In the genomic region with DNA sequence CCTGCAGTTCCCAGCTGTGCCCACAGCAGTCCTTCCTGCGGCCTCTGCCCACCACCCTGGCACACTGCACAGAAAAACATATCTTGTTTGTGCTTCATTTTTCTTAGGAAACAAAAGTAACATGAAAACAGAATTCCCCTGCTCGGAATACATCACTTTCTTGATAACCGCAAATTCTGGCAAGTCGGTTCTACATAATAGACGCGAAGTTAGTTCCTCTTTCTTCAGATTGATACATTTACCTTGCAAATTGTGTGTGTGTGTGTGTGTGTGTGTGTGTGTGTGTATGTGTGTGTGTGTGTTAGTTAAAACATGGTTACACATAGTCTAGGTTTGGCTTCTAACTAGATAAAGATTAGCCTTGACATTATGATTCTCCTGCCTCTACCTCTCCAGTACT, we compare ENCODE assay signal across 18 mouse cellular contexts. TPM values are rescaled to one million over a fixed set of nuclear protein-coding genes. Genes with fewer than 3 reads are reported as not detected.
DNase-seq lines count a peak whose midpoint lies in the region; ATAC-seq and TF ChIP-seq lines count a peak whose summit lies in the region.
"Had no signal": no experiment of that assay in that cellular context is flagged by ENCODE, and none has a peak within 500 bp of the region (broad histone marks: within the 10 kb centered on the region; RNA-seq: fewer than 3 reads in every experiment).

No protein-coding gene starts in this region.

- H3K4me3 ChIP-seq in spleen, adult 2 months (ENCODE audit: extremely low read depth, insufficient read depth, insufficient read length) = peak overlapping the region; percentile 57; the same call in 1 of the 2 replicates
- H3K4me3 ChIP-seq in embryonic facial prominence, embryonic 10.5 days = no peak overlapping the region
- H3K4me3 ChIP-seq: hindbrain, embryonic 15.5 days; intestine, embryonic 15.5 days; limb, embryonic 12.5 days; liver, embryonic 13.5 days; lung, embryonic 15.5 days; myocyte had no signal

- intact Hi-C loops in heart, postnatal 36 days (cut with DNase I) = no loop called here

- no peak for TF ChIP-seq POLR2A in spleen, adult 2 months (IDR thresholded peaks at IDR 0.05; ENCODE audit: low read depth, low read length)

- WGBS in spleen, adult 2 months = 15% methylated on average over 6 of the region's 6 CpGs
- 95% methylated on average over 6 of the region's 6 CpGs for WGBS in embryonic facial prominence, embryonic 10.5 days

- no peak for TF ChIP-seq CTCF in spleen, adult 2 months (IDR thresholded peaks at IDR 0.05; ENCODE audit: extremely low read depth, insufficient read depth, insufficient read length, insufficient replicate concordance)

- H3K27ac ChIP-seq in spleen, adult 2 months (ENCODE audit: insufficient read depth, low read length) = peak overlapping the region; percentile 95
- peak overlapping the region; percentile 52; the same call in 1 of the 2 replicates for H3K27ac ChIP-seq in embryonic facial prominence, embryonic 10.5 days (replicated peaks)
- H3K27ac ChIP-seq: hindbrain, embryonic 15.5 days; intestine, embryonic 15.5 days; liver, embryonic 13.5 days had no signal

- H3K36me3 ChIP-seq in spleen, adult 2 months (ENCODE audit: control insufficient read depth, insufficient read depth, low read length) = peaks cover 1% of the 10 kb centered on the region; the same call in 1 of the 2 replicates
- peaks cover 13% of the 10 kb centered on the region for H3K36me3 ChIP-seq in embryonic facial prominence, embryonic 10.5 days (replicated peaks)
- H3K36me3 ChIP-seq: hindbrain, embryonic 15.5 days; intestine, embryonic 15.5 days; limb, embryonic 12.5 days; liver, embryonic 13.5 days; lung, embryonic 15.5 days had no signal

- peak; percentile 47 for ATAC-seq in neutrophil, adult 5-6 weeks (ENCODE audit: extremely low read depth, insufficient number of reproducible peaks, low FRiP score, poor library complexity, severe bottlenecking)
- ATAC-seq: intestine, embryonic 15.5 days had no signal

- peak; percentile 79 for DNase-seq in heart, adult 11 months
- no peak for DNase-seq in heart, postnatal 36 days
- DNase-seq in spleen, adult 2 months (ENCODE audit: low read depth in 1 of 2, low spot score in 2 of 2) = peak; percentile 57 to 60
- no peak for DNase-seq in spleen, adult 12 weeks (ENCODE audit: low spot score)
- no peak for DNase-seq in embryonic facial prominence, embryonic 10.5 days (ENCODE audit: low spot score)
- DNase-seq in thymus, postnatal 4 days = no peak
- DNase-seq in yolk sac, embryonic 10.5 days (ENCODE audit: low spot score) = no peak
- DNase-seq: cerebellum, postnatal 10 days; heart, postnatal 10 days; liver, embryonic 13.5 days; midbrain, embryonic 14.5 days; right cerebral cortex, postnatal 14 days had no signal

- H3K9me3 ChIP-seq in embryonic facial prominence, embryonic 10.5 days = no peaks in the 10 kb centered on the region
- H3K9me3 ChIP-seq: hindbrain, embryonic 15.5 days; intestine, embryonic 15.5 days; limb, embryonic 12.5 days; liver, embryonic 13.5 days; lung, embryonic 15.5 days had no signal

- no peaks in the 10 kb centered on the region for H3K27me3 ChIP-seq in spleen, adult 2 months (ENCODE audit: control insufficient read depth, insufficient read depth, low read length)
- no peaks in the 10 kb centered on the region for H3K27me3 ChIP-seq in embryonic facial prominence, embryonic 10.5 days (replicated peaks; ENCODE audit: low read depth, poor library complexity, severe bottlenecking)
- H3K27me3 ChIP-seq: hindbrain, embryonic 15.5 days; intestine, embryonic 15.5 days; limb, embryonic 12.5 days; liver, embryonic 13.5 days; lung, embryonic 15.5 days had no signal

- H3K4me1 ChIP-seq in spleen, adult 2 months (ENCODE audit: control insufficient read depth, insufficient read depth, insufficient read length) = peaks cover 16% of the 10 kb centered on the region
- H3K4me1 ChIP-seq in embryonic facial prominence, embryonic 10.5 days = peaks cover 37% of the 10 kb centered on the region

RNA-seq across cellular contexts. Expression of a gene that starts 6.4 kb away (rescaled TPM):
- 10 to 100 TPM; 14.0 to 19.6 TPM for total RNA-seq in heart, postnatal 36 days (2021)
- 42.3 and 44.9 TPM in 2 replicates for polyA plus RNA-seq in spleen, adult 2 months (2012; rRNA removed)
- 26.3 and 27.7 TPM in 2 replicates for polyA plus RNA-seq in embryonic facial prominence, embryonic 10.5 days (2016; fragmentation: Nextera tagmentation; extraction: Ambion mirVana)
- total RNA-seq in neutrophil, adult 5-6 weeks (2017) = 98.5 and 111 TPM in 2 replicates

RNA-seq across cellular contexts. Expression of a gene that starts 36.4 kb away (rescaled TPM):
- 10 to 100 TPM; 89.8 to 97.7 TPM for total RNA-seq in heart, postnatal 36 days (2021)
- 72.1 and 74.3 TPM in 2 replicates for polyA plus RNA-seq in spleen, adult 2 months (2012; rRNA removed)
- 167 and 183 TPM in 2 replicates for polyA plus RNA-seq in embryonic facial prominence, embryonic 10.5 days (2016; fragmentation: Nextera tagmentation; extraction: Ambion mirVana)
- 46.4 and 67.3 TPM in 2 replicates for total RNA-seq in neutrophil, adult 5-6 weeks (2017)

RNA-seq across cellular contexts. Expression of a gene that starts 51.0 kb away (rescaled TPM):
- total RNA-seq in heart, postnatal 36 days (2021) = 10 to 100 TPM; 10.5 to 11.0 TPM
- polyA plus RNA-seq in spleen, adult 2 months (2012; rRNA removed) = 3.7 and 4.1 TPM in 2 replicates
- polyA plus RNA-seq in embryonic facial prominence, embryonic 10.5 days (2016; fragmentation: Nextera tagmentation; extraction: Ambion mirVana) = 22.1 and 25.1 TPM in 2 replicates
- 4.0 and 5.4 TPM in 2 replicates for total RNA-seq in neutrophil, adult 5-6 weeks (2017)

Comparison
In these comparisons a context has a peak if more than half of its experiments do, and no peak if none do; other contexts are left out.
1. DNase-seq: peak in heart, adult 11 months (single experiment) and spleen, adult 2 months (2 of 2); none in heart, postnatal 36 days (0 of 2), spleen, adult 12 weeks (single experiment), embryonic facial prominence, embryonic 10.5 days (single experiment), thymus, postnatal 4 days (single experiment) and yolk sac, embryonic 10.5 days (single experiment).